Mouse (Mus musculus) myocyte (in vitro differentiated cells): ENCODE measurements at regions not wholly inside any gene's neighbourhood (a gene's known extent, or its start where the extent isn't known, plus 50 kb on each side); places are given as distances from the start of the nearest gene placed in this dataset.

Experiments
- E2F4 ChIP-seq: IDR thresholded peaks from one replicate; pipeline ENCODE4 v1.6.1; 2011; ENCODE audit warnings: mild to moderate bottlenecking, control low read depth, moderate library complexity; ENCODE audit not compliant: insufficient read depth
- POLR2A ChIP-seq: IDR thresholded peaks from one replicate; pipeline ENCODE4 v1.6.1; 2011; ENCODE audit warnings: low read depth, mild to moderate bottlenecking, control low read depth, moderate library complexity; ENCODE audit not compliant: insufficient read length
- POLR2AphosphoS2 ChIP-seq: IDR thresholded peaks from one replicate; pipeline ENCODE4 v1.6.1; 2011; ENCODE audit warnings: low read depth, control low read depth; ENCODE audit not compliant: insufficient read length
- USF1 ChIP-seq: IDR thresholded peaks from one replicate; pipeline ENCODE4 v1.6.1; 2011; ENCODE audit warnings: low read depth, mild to moderate bottlenecking, control low read depth, moderate library complexity

- no peak for TF ChIP-seq POLR2A
- TF ChIP-seq USF1, result no peak
- no peak for TF ChIP-seq POLR2AphosphoS2
- no peak for TF ChIP-seq E2F4
These were observed 181.5 kb upstream of the Tnc start for GRCm38 (mm10) chr4:64228341-64228740.
